Mouse (Mus musculus) gastrocnemius, postnatal 36 days (tissue): ENCODE results near the gene 4930563M21Rik. TPM values are rescaled to one million over a fixed set of nuclear protein-coding genes. Genes with fewer than 3 reads are reported as not detected.

Experiments used
- total RNA-seq, 2 experiments: library from RNA; stranded (reverse); gene quantifications; 2 replicates each; pipeline ENCODE4 v1.2.3; 2021

The 4930563M21Rik gene
- total RNA-seq, 2 experiments from 2014 or later: not detected

Other genes starting within 250 kb of the 4930563M21Rik start
- gene Scaper, start 72.4 kb downstream of the 4930563M21Rik start, total RNA-seq: 1 to 10 TPM; 6.9 to 7.5 TPM
- gene Rcn2, start 31.3 kb upstream of the 4930563M21Rik start, total RNA-seq: 10 to 100 TPM; 20.4 to 22.0 TPM
- gene Pstpip1, start 79.4 kb upstream of the 4930563M21Rik start, total RNA-seq: under 1 TPM; 0.69 to 0.89 TPM
- 100 to 1,000 TPM; 107 to 108 TPM for gene Tspan3, start 154.9 kb upstream of the 4930563M21Rik start, total RNA-seq